Mouse (Mus musculus) kidney, adult 11 months (tissue): Measurements from ENCODE around the gene Tmem255a.

Experiments
- DNase-seq: peaks from one replicate; pipeline ENCODE4 v3.0.0; 2022

Tmem255a gene

DNA sequence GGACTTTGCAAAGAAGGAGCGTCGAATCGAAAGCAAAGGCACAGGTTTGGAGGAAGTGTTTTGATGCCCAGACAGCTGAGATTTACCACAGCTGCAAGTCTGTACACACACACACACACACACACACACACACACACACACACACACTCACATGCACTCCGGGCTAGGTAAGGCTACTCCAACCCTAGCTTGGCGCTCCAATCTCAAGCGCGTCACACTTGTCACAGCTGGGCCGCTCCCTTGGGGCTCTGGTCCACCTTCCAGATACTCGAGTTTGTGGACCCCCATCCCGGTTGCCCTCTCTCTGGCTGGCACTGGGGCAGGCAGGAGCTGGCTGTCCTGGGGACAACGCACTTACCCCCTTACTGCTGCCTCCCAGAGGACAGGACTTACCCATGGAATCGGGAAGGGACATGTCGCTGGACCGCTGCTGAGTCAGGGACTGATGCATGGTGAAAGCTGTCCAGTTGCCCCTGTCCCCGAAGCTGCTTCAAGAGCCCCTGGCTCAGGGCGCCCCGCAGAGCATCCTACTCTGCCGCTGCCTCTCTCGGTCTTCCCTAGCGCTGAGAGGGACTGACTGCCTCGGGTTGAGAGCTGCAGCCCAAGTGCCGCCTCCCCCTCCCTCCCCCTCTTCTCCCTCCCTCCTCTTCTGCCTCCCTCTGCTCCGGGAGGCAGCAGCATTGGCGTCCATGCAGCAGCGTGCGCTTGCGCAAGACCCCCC lies at the start of gene Tmem255a:
Tmem255a (minus strand) TSS at position 589 of the 721 bp plus-strand sequence.
- no peak for DNase-seq

DNA sequence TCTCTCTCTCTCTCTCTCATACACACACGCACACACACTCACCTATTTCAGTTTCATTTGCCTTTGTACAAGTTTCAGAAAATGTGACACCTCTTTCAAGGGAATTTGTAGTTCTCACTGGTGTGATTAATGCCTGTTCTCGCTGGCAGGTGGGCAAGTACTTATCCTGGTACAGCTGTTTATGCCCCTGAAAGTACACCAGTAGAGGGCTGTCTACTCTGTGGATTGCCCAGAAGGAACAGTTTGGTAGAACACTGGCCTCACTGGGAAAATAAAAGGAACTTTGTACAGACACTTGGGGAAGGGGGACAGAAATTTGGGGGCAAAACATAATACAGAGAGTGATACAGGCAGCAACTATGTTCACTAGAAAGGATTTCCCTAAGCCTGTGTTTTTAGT lies 7.4 kb upstream of the Tmem255a start:
- no peak for DNase-seq

DNA sequence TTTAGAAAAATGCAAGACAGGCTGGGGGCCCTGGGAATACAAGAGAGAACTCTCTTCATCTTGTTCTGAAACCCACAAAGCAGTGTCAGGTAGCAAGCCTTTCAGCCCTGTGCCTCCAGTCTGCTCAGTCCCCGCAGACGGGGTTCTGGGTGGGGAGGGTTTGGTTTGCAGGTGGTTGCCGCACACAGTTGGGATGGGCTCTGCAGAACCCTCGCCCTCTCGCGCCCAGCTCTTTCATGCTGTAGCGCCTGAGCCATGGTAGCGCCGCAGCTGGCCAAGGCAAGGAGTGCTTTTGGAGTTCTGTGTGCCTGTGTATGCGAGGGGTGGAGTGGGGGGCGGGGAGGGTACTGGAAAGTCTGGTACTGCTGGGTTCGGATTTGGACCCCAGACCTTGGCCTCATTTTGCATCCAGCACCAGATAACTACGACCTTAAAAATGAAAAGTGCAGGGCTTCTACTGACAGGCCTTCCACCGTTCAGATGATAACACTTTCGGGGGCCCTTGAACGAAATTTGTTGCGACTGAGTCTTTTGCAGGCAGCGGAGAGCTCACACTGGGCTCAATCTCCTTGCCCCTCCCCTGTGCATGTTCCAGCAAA lies 1.8 kb downstream of the Tmem255a start:
- DNase-seq, result no peak

DNA sequence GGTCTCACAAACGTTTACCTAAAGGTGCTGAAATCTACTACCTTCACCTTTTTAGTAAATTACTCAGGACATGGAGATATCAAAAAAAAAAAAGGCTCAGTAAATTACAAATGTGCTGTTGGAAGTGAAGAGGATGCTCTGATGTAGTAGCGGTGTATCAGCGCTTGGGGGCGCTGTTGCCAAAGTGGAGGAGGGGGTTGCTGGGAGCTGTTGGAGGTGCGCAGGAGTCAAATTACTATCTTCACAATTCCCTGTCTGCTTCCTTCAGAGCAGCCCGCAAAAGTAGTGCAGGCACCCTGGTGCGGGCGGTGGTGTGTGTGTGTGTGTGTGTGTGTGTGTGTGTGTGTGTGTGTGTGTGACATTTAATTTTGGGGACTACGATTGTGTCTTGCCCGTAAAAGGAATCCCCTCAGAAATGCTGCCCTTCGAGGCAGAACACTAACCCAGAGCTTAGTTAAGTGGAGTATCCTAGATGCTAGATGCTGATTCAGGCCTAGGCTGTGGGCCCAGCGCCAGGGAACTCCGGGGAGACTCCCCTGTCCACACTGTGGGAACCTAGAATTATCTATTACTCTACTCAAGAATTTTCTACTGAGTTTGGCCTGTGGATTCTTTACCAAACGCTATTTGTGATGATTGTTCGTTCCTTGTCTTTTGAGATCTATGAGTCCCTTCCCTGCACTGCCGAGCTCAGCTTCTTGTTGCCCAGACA lies 2.4 kb downstream of the Tmem255a start:
- DNase-seq, result no peak

DNA sequence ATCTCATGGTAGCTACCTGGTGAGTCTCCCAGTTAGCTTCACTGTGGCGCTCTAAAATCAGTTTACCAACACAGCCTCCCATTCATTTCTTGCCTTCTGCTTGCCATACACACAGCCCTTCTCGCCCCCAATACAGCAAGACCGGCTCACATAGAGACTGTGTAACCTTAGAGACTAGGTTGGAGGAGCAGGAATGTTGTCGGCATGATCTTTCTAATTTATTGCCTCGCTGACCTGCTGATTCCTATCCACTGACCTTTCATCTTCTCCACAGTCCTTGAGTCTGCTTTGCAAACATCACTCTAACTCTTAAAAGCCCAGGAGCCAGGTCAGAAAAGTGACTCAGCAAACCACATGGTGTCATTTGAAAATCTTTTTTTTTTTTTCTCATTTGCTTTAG lies 4.6 kb downstream of the Tmem255a start:
- no peak for DNase-seq

DNA sequence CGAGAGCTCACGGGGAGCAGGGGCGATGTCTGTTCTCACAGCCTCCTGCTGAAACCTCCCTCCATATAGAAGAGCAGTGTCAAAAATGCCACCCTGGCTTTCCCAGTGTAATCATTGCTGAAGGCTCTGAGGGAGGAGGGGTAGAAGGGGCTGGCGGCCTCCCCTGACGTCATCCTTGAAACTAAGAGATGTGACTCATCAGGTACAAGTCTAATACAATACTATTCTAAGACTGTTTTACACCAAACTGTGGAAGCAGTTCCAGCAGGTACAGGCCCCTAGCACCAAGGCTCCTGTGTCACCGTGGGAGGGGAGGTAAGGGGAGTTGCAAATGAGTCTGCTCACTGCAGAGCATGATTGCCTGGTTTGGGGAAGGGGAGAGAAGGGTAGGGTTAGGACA lies 5.1 kb downstream of the Tmem255a start:
- no peak for DNase-seq

DNA sequence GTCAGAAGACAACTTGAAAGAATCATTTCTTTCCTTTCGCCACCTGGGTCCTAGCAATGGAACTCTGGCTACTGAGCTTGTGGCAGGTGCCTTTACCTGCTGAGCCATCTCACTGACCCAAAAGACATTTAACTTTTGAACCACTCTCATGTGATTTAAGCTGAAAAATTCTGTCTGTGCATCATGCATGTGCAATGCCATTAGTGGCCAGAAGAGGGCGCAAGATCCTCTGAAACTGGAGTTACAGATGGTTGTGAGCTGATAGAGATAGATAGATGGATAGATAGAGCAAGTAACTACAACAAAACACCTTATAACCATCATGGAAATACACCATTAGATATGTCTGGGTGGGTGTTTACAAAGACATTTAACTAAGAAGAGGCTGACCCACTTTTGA lies 14.5 kb downstream of the Tmem255a start:
- DNase-seq, result no peak

GRCm38 (mm10) chrX:38229888-38230287 lies 22.4 kb downstream of the Tmem255a start:
- no peak for DNase-seq

DNA sequence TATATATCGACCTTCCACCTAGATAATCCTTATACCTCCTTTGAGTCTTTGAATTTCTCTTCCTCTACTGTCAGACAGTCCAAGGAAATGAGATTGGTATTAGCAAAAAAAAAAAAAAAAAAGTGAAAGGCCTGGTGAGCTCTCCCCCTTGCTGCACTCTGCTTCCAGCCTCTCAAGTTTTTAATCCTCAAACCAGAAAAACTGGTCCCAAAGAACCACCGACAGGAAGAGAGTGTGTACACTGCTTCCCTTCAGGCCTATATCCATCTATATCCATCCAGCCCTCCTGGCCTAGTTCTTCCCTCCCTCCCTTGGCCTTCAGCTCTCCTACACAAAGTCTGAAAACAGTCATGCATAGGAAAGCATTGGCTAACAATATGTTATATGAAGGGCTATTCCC lies 29.5 kb downstream of the Tmem255a start:
- no peak for DNase-seq

GRCm38 (mm10) chrX:38217676-38217991 lies 34.6 kb downstream of the Tmem255a start:
- no peak for DNase-seq

- DNase-seq, result peak; percentile 9
These were observed 35.1 kb downstream of the Tmem255a start for GRCm38 (mm10) chrX:38216986-38217675.

GRCm38 (mm10) chrX:38207392-38207791 lies 44.8 kb downstream of the Tmem255a start:
- DNase-seq, result no peak

GRCm38 (mm10) chrX:38201816-38202215 lies 50.4 kb downstream of the Tmem255a start:
- no peak for DNase-seq

GRCm38 (mm10) chrX:38190458-38190764 lies 61.8 kb downstream of the Tmem255a start:
- DNase-seq, result no peak

DNA sequence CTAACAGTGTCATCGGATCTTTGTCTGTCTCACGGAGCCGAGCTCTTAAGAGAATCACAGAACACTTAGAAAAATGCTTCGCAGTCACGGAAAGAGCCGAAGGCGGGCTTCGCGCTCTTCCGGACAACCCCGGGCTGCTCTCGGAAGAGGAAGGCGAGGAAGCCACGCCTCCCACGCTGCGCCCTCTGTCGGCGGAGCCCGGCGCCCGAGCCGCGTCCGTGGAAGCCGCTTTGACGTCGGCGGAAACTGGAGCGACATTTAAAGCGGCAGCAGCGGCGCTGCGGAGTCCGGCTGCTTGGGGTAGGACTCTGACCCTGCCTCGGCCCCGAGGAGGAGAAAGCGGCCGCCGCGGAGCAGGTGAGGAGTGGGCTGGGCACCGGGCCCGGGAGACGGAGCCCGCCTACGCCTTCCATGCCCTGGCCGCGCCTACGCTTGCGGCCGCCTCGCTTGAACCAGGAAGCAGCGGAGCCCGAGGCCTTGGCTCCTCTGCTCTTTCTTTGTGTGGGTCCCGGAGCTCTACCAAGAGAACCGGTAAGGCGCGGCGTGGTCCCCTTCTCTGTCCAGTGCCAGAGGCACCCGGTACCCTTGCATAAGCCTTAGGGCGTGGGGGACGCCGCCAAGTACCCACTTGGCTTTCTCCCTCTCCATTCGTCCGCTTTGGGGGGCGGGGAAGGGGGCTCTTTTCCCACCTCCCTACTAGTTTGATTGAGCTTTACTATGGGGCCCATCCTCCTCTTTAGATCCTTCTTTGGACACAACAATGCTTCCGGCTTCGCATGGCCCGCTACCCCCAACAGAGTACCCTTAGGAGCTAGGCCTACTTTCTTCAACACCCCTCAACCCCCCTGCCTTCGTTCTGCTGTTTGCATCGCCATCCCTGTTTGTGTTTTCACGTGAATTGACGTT lies 62.4 kb downstream of the Tmem255a start, which contains the start of gene Zbtb33:
Zbtb33 (plus strand) TSS at position 242 of the 906 bp plus-strand sequence.
- peak; percentile 82 for DNase-seq

GRCm38 (mm10) chrX:38185520-38185919 lies 66.7 kb downstream of the Tmem255a start:
- no peak for DNase-seq

DNA sequence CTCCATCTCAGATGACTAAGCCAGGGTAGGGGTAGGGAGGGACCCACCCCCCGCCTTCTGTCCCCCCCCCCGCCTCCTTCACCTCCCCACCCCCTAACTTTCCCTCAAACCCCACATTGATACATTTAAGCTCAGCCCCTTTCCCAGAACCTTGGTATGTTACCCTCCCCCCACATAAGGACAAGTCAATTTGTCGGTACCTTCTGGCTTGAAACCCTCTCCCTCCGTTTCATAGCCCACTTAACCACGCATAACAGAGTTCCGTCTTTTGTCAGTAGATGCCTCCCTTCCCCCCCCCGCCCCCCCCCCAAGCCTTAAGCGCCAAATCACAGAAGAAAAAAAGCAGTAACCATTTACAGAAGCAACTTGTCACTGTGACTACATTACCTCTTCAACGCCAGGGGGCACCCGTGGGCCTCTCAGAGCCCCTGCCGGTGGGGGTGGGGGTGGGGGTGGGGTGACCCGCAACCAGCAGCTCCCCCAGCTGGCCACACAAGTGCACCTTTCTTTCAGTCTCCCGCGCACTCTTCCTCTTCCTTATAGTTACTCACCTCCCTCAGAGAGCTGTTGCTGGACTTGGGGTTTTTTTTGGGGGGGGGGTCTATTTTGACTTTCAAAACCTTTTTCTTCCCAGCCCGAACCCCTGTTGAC lies 70.5 kb downstream of the Tmem255a start:
- no peak for DNase-seq

- DNase-seq, result no peak
These were observed 71.3 kb downstream of the Tmem255a start for GRCm38 (mm10) chrX:38180656-38181607.

DNA sequence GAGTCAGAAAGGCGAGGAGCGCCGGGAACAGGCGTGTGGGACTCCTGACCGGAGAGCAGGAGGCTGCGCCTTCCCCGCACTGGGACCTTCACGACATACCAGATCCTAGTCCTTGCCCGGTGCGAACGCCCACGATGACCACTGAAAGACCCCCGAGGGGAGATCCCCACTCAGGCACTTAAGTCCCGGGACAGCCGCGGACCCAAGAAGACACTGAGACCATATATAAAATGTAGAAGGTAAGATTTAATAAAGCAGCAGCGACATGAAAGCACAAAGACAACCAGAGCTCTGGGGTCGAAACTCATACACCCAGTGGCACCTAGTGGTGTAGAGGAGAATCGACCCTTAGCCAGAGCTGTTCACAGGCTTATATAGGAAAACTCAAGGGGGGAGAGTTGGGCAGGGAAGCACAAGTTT lies 72.3 kb downstream of the Tmem255a start:
- DNase-seq, result peak; percentile 46

GRCm38 (mm10) chrX:38166592-38166991 lies 85.6 kb downstream of the Tmem255a start:
- DNase-seq, result no peak

- no peak for DNase-seq
These were observed 86.2 kb downstream of the Tmem255a start for GRCm38 (mm10) chrX:38166064-38166463.
